Mouse (Mus musculus) cortical plate, adult 2 months (tissue): ENCODE results near the gene Tcp10b.
"Not testable (repeated sequence)": the region's sequence is repeated elsewhere in the genome, so short reads cannot be mapped to it uniquely, and the experiment has no call there.

Source experiments
- CTCF ChIP-seq: fragments of 200-500 bp; IDR thresholded peaks from 2 replicates; pipeline ENCODE4 v1.5.1; 2011; ENCODE audit warnings: mild to moderate bottlenecking, control low read depth, low read length; ENCODE audit not compliant: insufficient read depth; ENCODE audit errors: extremely low read depth
- POLR2A ChIP-seq: fragments of 200-500 bp; IDR thresholded peaks from 2 replicates; pipeline ENCODE4 v1.6.1; 2011; ENCODE audit warnings: mild to moderate bottlenecking, low read length, control low read depth; ENCODE audit not compliant: insufficient read depth; ENCODE audit errors: extremely low read depth

DNA sequence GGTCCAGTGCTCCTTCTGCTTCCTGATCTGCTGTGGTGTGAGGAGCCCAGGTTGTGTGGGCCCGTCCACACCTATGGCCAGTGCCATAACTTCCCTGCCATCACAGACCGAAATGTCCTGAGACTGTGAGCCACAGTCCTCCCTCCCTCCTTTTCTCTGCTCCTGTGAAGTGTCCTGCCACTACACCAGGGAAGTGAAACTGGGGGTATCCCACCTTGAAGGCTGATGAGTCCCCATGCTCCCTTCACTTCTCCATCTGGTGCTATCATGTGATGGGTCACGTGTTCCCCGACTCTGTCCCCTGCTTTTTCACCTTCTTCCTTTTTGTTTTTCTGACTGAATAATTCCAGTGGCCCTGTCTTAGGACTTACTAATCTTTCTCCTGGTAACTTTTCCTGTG is 32.1 kb downstream of the Tcp10b start:
- not testable (repeated sequence) for TF ChIP-seq CTCF, POLR2A
